Mouse (Mus musculus) layer of hippocampus, postnatal 14 days (tissue): Measurements from ENCODE around the gene Vmn1r173. TPM values are rescaled to one million over a fixed set of nuclear protein-coding genes. Genes with fewer than 3 reads are reported as not detected.
"Not testable (repeated sequence)": the region's sequence is repeated elsewhere in the genome, so short reads cannot be mapped to it uniquely, and the experiment has no call there.

ENCODE experiments used
- DNase-seq, 2 experiments: peaks; one replicate each; pipeline ENCODE4 v3.0.0; 2021 to 2022; ENCODE audit warnings: low spot score in 2 of 2, mixed read lengths in 1 of 2
- long read RNA-seq, 2 experiments: library from polyadenylated mRNA; stranded (forward); transcript quantifications; one replicate each; pipeline ENCODE4 v2.0.0; 2021
- total RNA-seq, 2 experiments: library from RNA; stranded (reverse); gene quantifications; 2 replicates each; pipeline ENCODE4 v1.2.3; 2021

The Vmn1r173 gene
- not detected for total RNA-seq
- long read RNA-seq, experiment 1: 0 reads
- long read RNA-seq, experiment 2: 0 reads

- not testable (repeated sequence) for DNase-seq
Measured at GRCm38 (mm10) chr7:23700403-23700802, at the start of gene Vmn1r173. Gene Vmn1r173 (plus strand): TSS chr7:23700703.

DNA sequence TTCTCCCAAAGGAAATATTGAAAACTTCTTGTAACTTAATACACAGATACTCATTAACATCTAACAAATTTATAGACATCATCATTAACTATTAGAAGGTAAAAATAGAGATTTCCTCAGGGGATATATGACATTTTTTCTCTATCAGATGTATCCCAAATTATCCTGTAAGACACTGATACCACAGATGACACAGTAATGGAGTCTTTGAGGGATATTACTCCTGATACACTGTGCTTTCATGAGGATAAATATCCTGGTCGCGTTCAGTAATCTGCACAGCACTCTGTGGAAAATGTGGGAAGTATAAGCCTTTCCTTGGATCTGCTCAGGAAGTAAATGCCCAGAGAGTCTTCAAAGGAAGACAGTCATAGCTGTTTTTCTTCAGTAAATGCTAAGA is 42.5 kb upstream of the Vmn1r173 start, which contains the start of gene Vmn1r172:
Gene Vmn1r172, plus strand, starts transcription at position 301 of the 400 bp plus-strand sequence.
- DNase-seq: no peak

- not testable (repeated sequence) for DNase-seq
Measured at GRCm38 (mm10) chr7:23751970-23752369, 51.5 kb downstream of the Vmn1r173 start, which contains the start of gene Vmn1r174. Gene Vmn1r174 (plus strand): TSS chr7:23752270.

Other genes starting within 250 kb of the Vmn1r173 start
- gene Vmn1r167, start 193.5 kb upstream of the Vmn1r173 start, total RNA-seq: not detected
- gene Vmn1r168, start 161.0 kb upstream of the Vmn1r173 start, total RNA-seq: not detected
- not detected for gene Vmn1r169, start 125.2 kb upstream of the Vmn1r173 start, total RNA-seq
- not detected for gene Vmn1r170, start 94.5 kb upstream of the Vmn1r173 start, total RNA-seq
- not detected for gene Vmn1r171, start 70.0 kb upstream of the Vmn1r173 start, total RNA-seq
- gene Vmn1r172, start 42.4 kb upstream of the Vmn1r173 start, total RNA-seq: not detected
- gene Vmn1r174, start 51.6 kb downstream of the Vmn1r173 start, total RNA-seq: not detected
- not detected for gene Vmn1r175, start 109.9 kb downstream of the Vmn1r173 start, total RNA-seq
- not detected for gene Vmn1r176, start 136.7 kb downstream of the Vmn1r173 start, total RNA-seq
- gene Vmn1r177, start 165.7 kb downstream of the Vmn1r173 start, total RNA-seq: not detected
- gene Vmn1r178, start 191.3 kb downstream of the Vmn1r173 start, total RNA-seq: not detected
- not detected for gene Vmn1r179, start 226.3 kb downstream of the Vmn1r173 start, total RNA-seq
- not detected for gene Vmn1r180, start 249.9 kb downstream of the Vmn1r173 start, total RNA-seq